Mouse (Mus musculus) stomach, embryonic 15.5 days (tissue): ENCODE data around the gene Stac3. TPM values are rescaled to one million over a fixed set of nuclear protein-coding genes. Genes with fewer than 3 reads are reported as not detected.

Source experiments
- ATAC-seq: fragments of 200-750 bp; cut with Nextera tagmentation; 2 replicates; pipeline ENCODE4 v1.8.0; 2017; ENCODE audit warnings: low read depth, moderate number of reproducible peaks, moderate TSS enrichment; ENCODE audit not compliant: insufficient read depth, low FRiP score
- H3K27ac ChIP-seq: fragments of 300-500 bp; sonication (generic); 2 replicates; pipeline ENCODE4 v1.5.1; 2015; ENCODE audit warnings: mild to moderate bottlenecking, inconsistent platforms
- H3K27me3 ChIP-seq: fragments of 300-500 bp; sonication (generic); replicated peaks from 2 replicates; pipeline ENCODE4 v1.6.1; 2015; ENCODE audit warnings: inconsistent platforms
- H3K36me3 ChIP-seq: fragments of 300-500 bp; sonication (generic); 2 replicates; pipeline ENCODE4 v1.6.1; 2015; ENCODE audit warnings: inconsistent platforms
- H3K4me1 ChIP-seq: fragments of 300-500 bp; sonication (generic); 2 replicates; pipeline ENCODE4 v1.6.1; 2015; ENCODE audit warnings: inconsistent platforms
- H3K4me2 ChIP-seq: fragments of 300-500 bp; sonication (generic); 2 replicates; pipeline ENCODE4 v1.6.1; 2015; ENCODE audit warnings: mild to moderate bottlenecking, inconsistent platforms
- H3K4me3 ChIP-seq: fragments of 300-500 bp; sonication (generic); replicated peaks from 2 replicates; pipeline ENCODE4 v1.5.1; 2015; ENCODE audit warnings: inconsistent platforms
- H3K9ac ChIP-seq: fragments of 300-500 bp; sonication (generic); 2 replicates; pipeline ENCODE4 v1.6.1; 2015; ENCODE audit warnings: inconsistent platforms
- H3K9me3 ChIP-seq: fragments of 300-500 bp; sonication (generic); 2 replicates; pipeline ENCODE4 v1.6.1; 2016; ENCODE audit warnings: inconsistent platforms
- WGBS: fragments of 180-500 bp; shearing (Covaris S2); methylation state at CpG from one replicate; pipeline ENCODE4 v1.1.7; 2015; 5-methylcytosine and 5-hydroxymethylcytosine counted together
- polyA plus RNA-seq: library from polyadenylated mRNA; unstranded; fragments of >200 nt; fragmentation: Nextera tagmentation; extraction: Ambion mirVana; gene quantifications from 2 replicates; pipeline ENCODE4 v1.2.1, GENCODE M21; 2015

Stac3 gene
- polyA plus RNA-seq, 1 experiment from 2014 or later: 0.92 TPM

GRCm38 (mm10) chr10:127511634-127512306, 10.3 kb downstream of the Stac3 start:
- H3K27me3 ChIP-seq: peaks cover 69% of the 10 kb centered on the region
- no peaks in the 10 kb centered on the region for H3K9me3 ChIP-seq
- WGBS: under 1% methylated on average over 43 of the region's 46 CpGs
- no peak for ATAC-seq
- H3K4me3 ChIP-seq: peak overlapping the region; percentile 48
- peaks cover 74% of the 10 kb centered on the region for H3K4me1 ChIP-seq
- no peaks in the 10 kb centered on the region for H3K36me3 ChIP-seq
- H3K27ac ChIP-seq: 0 out of 2 replicates have a peak overlapping the region, but pooled peaks have one; percentile 1
- H3K9ac ChIP-seq: no peak overlapping the region
- H3K4me2 ChIP-seq: peak overlapping the region; percentile 94

- peak overlapping the region; percentile 94 for H3K4me2 ChIP-seq
- 4% methylated on average over 7 of the region's 7 CpGs for WGBS
- no peaks in the 10 kb centered on the region for H3K9me3 ChIP-seq
- peaks cover 64% of the 10 kb centered on the region for H3K27me3 ChIP-seq
- H3K4me3 ChIP-seq: peak overlapping the region; percentile 48
- no peaks in the 10 kb centered on the region for H3K36me3 ChIP-seq
- H3K9ac ChIP-seq: no peak overlapping the region
- H3K27ac ChIP-seq: 0 out of 2 replicates have a peak overlapping the region, but pooled peaks have one; percentile 1
- ATAC-seq: no peak
- peaks cover 80% of the 10 kb centered on the region for H3K4me1 ChIP-seq
Measured at GRCm38 (mm10) chr10:127512307-127512666, 10.8 kb downstream of the Stac3 start.

GRCm38 (mm10) chr10:127512813-127513212, 11.3 kb downstream of the Stac3 start:
- Histone ChIP-seq H3K4me3 (peak overlapping the region; percentile 48), H3K27me3 (peaks cover 60% of the 10 kb centered on the region), H3K9me3 (no peaks in the 10 kb centered on the region), H3K9ac (peak overlapping the region; percentile 5; the same call in 1 of the 2 replicates), H3K36me3 (peaks cover under 1% of the 10 kb centered on the region; the same call in 1 of the 2 replicates), H3K4me2 (peak overlapping the region; percentile 94), H3K27ac (no peak overlapping the region), H3K4me1 (peaks cover 84% of the 10 kb centered on the region)
- ATAC-seq: peak; percentile 47; the same call in 1 of the 2 replicates
- 0% methylated on average over 27 of the region's 27 CpGs for WGBS

- Histone ChIP-seq H3K9ac (peak overlapping the region; percentile 5; the same call in 1 of the 2 replicates), H3K27ac (no peak overlapping the region), H3K4me3 (peak overlapping the region; percentile 14), H3K36me3 (peaks cover 8% of the 10 kb centered on the region), H3K4me1 (peaks cover 79% of the 10 kb centered on the region), H3K4me2 (peak overlapping the region; percentile 94), H3K9me3 (no peaks in the 10 kb centered on the region), H3K27me3 (peaks cover 52% of the 10 kb centered on the region)
- ATAC-seq: peak; percentile 34
- 3% methylated on average over 16 of the region's 16 CpGs for WGBS
Measured at GRCm38 (mm10) chr10:127513501-127514091, 12.1 kb downstream of the Stac3 start.

GRCm38 (mm10) chr10:127514111-127514698, 12.7 kb downstream of the Stac3 start:
- no peak overlapping the region for H3K9ac ChIP-seq
- H3K9me3 ChIP-seq: no peaks in the 10 kb centered on the region
- peak overlapping the region; percentile 14; the same call in 1 of the 2 replicates for H3K4me3 ChIP-seq
- peak overlapping the region; percentile 2; the same call in 1 of the 2 replicates for H3K27ac ChIP-seq
- 19% methylated on average over 13 of the region's 13 CpGs for WGBS
- ATAC-seq: no peak
- H3K4me1 ChIP-seq: peaks cover 73% of the 10 kb centered on the region
- peaks cover 50% of the 10 kb centered on the region for H3K27me3 ChIP-seq
- H3K4me2 ChIP-seq: peak overlapping the region; percentile 94
- peaks cover 12% of the 10 kb centered on the region for H3K36me3 ChIP-seq

GRCm38 (mm10) chr10:127514764-127515163, 13.3 kb downstream of the Stac3 start, which contains the start of gene Ndufa4l2:
Gene Ndufa4l2, plus strand, starts transcription at chr10:127514967.
- peak within 1 kb of the TSS; percentile 94 for H3K4me2 ChIP-seq
- 20% methylated on average over 6 of the region's 6 CpGs for WGBS
- peak within 1 kb of the TSS; percentile 30 for H3K4me3 ChIP-seq
- H3K36me3 ChIP-seq: peaks cover 18% of the 10 kb centered on the region
- peaks cover 44% of the 10 kb centered on the region for H3K27me3 ChIP-seq
- no peak within 1 kb of the TSS for H3K9ac ChIP-seq
- no peak for ATAC-seq
- peaks cover 67% of the 10 kb centered on the region for H3K4me1 ChIP-seq
- no peaks in the 10 kb centered on the region for H3K9me3 ChIP-seq
- peak within 1 kb of the TSS; percentile 91 for H3K27ac ChIP-seq

GRCm38 (mm10) chr10:127515271-127515982, 13.9 kb downstream of the Stac3 start:
- H3K9me3 ChIP-seq: no peaks in the 10 kb centered on the region
- no peak overlapping the region for H3K9ac ChIP-seq
- H3K27ac ChIP-seq: peak overlapping the region; percentile 91
- H3K4me3 ChIP-seq: peak overlapping the region; percentile 30
- peaks cover 37% of the 10 kb centered on the region for H3K27me3 ChIP-seq
- H3K36me3 ChIP-seq: peaks cover 24% of the 10 kb centered on the region
- ATAC-seq: no peak
- H3K4me1 ChIP-seq: peaks cover 65% of the 10 kb centered on the region
- WGBS: 34% methylated on average over 9 of the region's 9 CpGs
- peak overlapping the region; percentile 42 for H3K4me2 ChIP-seq

- WGBS: 29% methylated on average over 8 of the region's 8 CpGs
- peak overlapping the region; percentile 30; the same call in 1 of the 2 replicates for H3K4me3 ChIP-seq
- no peak overlapping the region for H3K9ac ChIP-seq
- no peak for ATAC-seq
- peaks cover 71% of the 10 kb centered on the region for H3K4me1 ChIP-seq
- H3K27me3 ChIP-seq: peaks cover 32% of the 10 kb centered on the region
- peak overlapping the region; percentile 42 for H3K4me2 ChIP-seq
- H3K9me3 ChIP-seq: no peaks in the 10 kb centered on the region
- peak overlapping the region; percentile 91 for H3K27ac ChIP-seq
- peaks cover 26% of the 10 kb centered on the region for H3K36me3 ChIP-seq
Measured at GRCm38 (mm10) chr10:127515983-127516459, 14.5 kb downstream of the Stac3 start.

GRCm38 (mm10) chr10:127516576-127517260, 15.2 kb downstream of the Stac3 start:
- 18% methylated on average over 30 of the region's 30 CpGs for WGBS
- Histone ChIP-seq H3K9ac (0 out of 2 replicates have a peak overlapping the region, but pooled peaks have one; percentile 19), H3K4me2 (peak overlapping the region; percentile 42), H3K4me1 (peaks cover 74% of the 10 kb centered on the region), H3K27ac (peak overlapping the region; percentile 91), H3K36me3 (peaks cover 26% of the 10 kb centered on the region), H3K9me3 (no peaks in the 10 kb centered on the region), H3K27me3 (peaks cover 25% of the 10 kb centered on the region), H3K4me3 (peak overlapping the region; percentile 30; the same call in 1 of the 2 replicates)
- ATAC-seq: peak; percentile 74

GRCm38 (mm10) chr10:127517941-127518340, 16.5 kb downstream of the Stac3 start:
- WGBS: 92% methylated on average over 22 of the region's 22 CpGs
- Histone ChIP-seq H3K27me3 (peaks cover 15% of the 10 kb centered on the region; the same call in 1 of the 2 replicates), H3K4me2 (no peak overlapping the region), H3K9ac (no peak overlapping the region), H3K36me3 (peaks cover 26% of the 10 kb centered on the region), H3K4me3 (no peak overlapping the region), H3K9me3 (no peaks in the 10 kb centered on the region), H3K4me1 (peaks cover 66% of the 10 kb centered on the region), H3K27ac (no peak overlapping the region; the same call in 1 of the 2 replicates)
- no peak for ATAC-seq
